Mouse (Mus musculus) frontal cortex, adult (tissue): ENCODE results near the gene H2-Ab1.
A peak's percentile ranks its signal among the peaks of the same experiment; 100 is the strongest.

Experiments used
- ATAC-seq: cut with Nextera tagmentation; 2 replicates; pipeline ENCODE4 v1.9.2; 2017; ENCODE audit warnings: mild to moderate bottlenecking, moderate library complexity, mixed read lengths; ENCODE audit not compliant: low TSS enrichment

H2-Ab1 gene

DNA sequence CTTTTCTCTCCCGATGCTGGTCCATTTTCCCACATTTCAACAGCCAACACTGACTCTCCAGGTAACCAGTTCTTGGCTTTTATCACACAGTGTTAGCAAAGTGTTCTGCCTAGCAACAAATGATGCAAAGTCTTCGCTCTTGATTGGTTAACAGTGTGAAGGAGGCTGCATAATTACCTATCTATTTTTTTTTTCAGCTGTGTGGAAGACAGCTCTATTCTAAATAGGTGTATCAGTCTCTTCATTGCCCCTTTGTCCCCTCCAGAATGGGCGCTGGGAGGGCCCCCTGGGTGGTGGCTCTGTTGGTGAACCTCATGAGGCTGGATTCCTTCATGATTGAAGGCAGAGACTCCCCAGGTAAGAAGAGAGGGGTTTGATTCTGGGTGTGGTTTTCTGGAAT, 18.8 kb upstream of the H2-Ab1 start, which contains the start of gene H2-Ob:
TSS of gene H2-Ob (plus strand) at position 198 of the 400 bp plus-strand sequence.
- peak; percentile 50; the same call in 1 of the 2 replicates for ATAC-seq

DNA sequence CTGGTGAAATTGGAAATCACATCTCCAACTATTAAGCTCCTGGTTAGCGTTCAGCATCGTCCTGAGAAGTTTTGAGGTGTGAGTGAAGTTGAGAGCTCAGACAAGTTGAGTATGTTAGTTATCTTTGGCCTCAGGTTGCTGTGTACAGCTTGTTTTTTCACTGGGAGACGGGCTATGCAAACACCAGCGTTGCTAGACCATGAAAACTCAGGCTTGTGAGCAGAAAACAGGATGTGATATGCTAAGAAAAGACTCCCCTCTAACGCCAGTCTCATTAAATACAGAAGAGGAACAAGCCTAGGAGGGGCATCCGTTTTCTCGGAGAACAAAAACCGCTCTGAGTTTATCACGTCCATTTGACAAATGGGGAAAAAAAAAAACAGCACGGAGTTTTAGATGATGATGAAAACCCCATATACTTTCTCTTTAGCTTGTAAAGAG, 17.9 kb upstream of the H2-Ab1 start:
- no peak for ATAC-seq

- ATAC-seq = no peak
These were observed 17.1 kb upstream of the H2-Ab1 start for GRCm38 (mm10) chr17:34240366-34240765.

DNA sequence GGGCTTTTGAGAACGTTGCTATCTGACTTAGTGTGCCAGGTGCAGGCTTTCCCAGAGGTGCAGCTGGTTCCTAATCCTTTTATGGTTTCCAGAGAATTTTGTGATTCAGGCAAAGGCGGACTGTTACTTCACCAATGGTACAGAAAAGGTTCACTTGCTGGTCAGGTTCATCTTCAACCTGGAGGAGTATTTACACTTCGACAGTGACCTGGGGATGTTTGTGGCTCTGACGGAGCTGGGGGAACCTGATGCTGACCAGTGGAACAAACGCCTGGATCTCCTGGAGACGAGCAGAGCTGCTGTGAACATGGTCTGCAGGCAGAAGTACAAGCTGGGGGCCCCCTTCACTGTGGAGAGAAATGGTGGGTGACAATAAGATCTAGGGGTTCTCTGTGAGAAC, 16.6 kb upstream of the H2-Ab1 start:
- no peak for ATAC-seq

DNA sequence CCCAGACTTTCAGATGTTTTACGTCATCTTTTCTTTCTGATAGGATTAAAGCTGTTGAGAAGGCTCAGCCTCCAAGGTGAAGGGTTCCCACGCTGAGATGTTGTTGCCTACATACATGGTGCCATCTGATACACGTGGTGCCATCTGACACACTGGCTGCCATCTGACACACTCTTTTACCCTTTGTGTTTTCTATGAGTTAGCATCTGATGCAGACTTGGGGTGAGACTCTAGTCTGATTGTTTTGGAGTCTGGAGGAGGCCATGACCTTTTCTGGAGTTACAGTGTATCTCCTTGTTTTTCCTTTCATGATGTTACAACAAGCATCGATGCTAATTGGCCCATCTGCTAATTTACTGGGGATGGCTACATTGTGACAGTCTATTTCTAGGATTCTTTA, 12.8 kb upstream of the H2-Ab1 start:
- ATAC-seq = no peak

DNA sequence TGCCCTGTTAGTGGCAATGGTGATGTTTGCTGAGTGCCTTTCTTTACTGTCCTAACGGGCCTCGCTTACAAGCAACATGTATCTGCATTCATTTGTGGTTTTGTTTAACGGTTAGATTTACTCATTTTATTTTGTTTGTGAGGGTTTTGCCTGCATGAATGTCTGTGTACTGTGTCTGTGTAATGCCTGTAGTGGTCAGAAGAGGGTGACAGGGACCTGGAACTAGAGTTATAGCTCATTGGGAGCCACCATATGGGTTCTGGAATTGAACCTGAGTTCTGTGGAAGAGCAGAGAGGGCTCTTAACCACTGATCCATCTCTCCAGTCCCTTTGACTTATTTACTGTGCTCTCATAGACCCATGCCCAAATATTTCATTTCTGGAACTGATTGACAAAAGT, 10.4 kb upstream of the H2-Ab1 start:
- no peak for ATAC-seq

DNA sequence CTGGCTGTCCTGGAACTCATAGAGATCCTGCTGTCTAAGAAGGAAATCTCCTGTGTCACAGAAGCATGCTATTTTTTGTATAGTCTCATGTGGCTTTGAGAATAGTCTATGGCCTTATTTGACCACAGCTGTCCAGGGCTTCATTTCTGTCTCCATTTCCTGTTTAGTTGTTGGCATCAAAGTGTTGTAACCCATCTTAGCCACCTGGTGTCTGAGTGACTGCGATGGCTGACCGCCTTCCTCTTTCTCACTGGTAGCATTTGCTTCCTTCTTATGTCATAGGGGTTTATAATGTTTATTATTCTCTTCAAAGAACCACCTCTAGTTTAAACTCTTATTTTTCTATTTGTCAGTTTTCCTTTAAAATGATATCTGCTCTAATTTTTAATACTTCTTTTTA, 8.7 kb upstream of the H2-Ab1 start:
- no peak for ATAC-seq

- no peak for ATAC-seq
These were observed 8.1 kb upstream of the H2-Ab1 start for GRCm38 (mm10) chr17:34249361-34249760.

GRCm38 (mm10) chr17:34249878-34250277, 7.6 kb upstream of the H2-Ab1 start:
- ATAC-seq = no peak

DNA sequence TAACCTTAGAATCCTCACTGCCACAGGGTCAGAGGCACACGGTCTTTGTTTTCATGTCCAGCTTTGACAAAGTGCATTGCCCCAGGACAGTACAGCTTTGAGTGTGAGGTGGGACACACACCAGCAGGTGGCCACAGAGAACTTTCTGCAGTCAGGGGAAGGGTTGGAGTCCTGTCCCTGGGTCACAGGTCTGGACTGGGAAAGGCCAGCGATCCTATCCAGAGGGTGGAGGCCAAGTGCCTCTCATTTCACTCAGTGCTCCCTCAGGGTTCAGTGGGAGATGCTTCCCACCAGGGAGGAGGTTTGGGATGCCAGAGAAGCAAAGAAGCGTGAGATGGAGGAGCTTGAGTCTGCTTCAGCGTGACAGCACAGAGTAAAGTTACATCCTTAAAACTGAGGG, 5.8 kb upstream of the H2-Ab1 start:
- ATAC-seq = no peak

- no peak for ATAC-seq
These were observed 988 bp upstream of the H2-Ab1 start for GRCm38 (mm10) chr17:34256501-34256900.

GRCm38 (mm10) chr17:34260551-34260950, 3.1 kb downstream of the H2-Ab1 start:
- ATAC-seq = no peak

DNA sequence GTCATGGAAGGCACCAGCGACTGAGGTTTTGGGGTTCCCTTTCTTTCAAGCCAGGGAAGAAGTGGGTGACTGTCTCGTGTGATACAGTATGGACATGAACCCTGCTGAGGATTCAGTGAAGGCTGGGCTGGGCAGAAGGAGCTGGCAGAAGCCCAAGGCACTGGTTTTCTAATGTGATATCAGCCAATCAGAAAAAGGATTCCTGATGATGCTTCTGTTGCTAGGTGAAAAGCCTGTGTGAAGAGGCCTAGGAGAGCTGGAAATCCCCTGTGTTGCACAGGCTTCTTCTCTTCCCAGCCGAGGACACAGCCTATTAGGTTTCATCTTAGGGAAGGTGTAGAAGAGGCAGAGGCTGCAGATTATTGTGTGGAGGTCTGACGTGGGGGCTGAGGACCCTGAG, 4.0 kb downstream of the H2-Ab1 start:
- ATAC-seq = peak; percentile 56; the same call in 1 of the 2 replicates

GRCm38 (mm10) chr17:34263068-34263467, 5.6 kb downstream of the H2-Ab1 start:
- ATAC-seq = peak; percentile 98

DNA sequence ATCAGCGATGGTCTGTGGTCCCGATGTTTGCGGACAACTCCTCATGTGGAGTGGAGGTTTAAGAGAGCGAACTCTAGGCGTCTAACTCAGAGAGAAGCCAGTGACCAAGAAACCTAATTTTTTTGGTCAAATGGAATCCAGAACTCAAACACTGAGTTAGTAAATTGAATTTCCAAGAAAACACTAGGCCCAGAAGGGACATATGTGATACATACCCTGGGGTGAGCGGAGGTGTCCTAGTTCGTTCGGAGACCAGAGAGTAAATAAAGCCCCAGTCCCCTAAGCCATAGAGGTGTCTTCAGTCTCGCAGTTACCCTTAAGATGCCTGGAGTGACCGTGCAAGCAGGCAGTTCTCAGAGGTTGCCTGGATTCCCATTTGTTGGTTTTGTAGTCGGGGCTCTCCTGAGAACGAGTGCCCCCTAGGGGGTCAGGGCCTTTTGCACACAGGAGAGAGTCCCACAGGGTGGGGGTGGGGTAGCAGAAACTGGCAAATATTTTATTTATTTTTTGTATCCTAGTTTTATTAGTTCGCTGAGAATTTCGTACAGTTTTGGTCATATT, 6.4 kb downstream of the H2-Ab1 start:
- ATAC-seq = no peak

DNA sequence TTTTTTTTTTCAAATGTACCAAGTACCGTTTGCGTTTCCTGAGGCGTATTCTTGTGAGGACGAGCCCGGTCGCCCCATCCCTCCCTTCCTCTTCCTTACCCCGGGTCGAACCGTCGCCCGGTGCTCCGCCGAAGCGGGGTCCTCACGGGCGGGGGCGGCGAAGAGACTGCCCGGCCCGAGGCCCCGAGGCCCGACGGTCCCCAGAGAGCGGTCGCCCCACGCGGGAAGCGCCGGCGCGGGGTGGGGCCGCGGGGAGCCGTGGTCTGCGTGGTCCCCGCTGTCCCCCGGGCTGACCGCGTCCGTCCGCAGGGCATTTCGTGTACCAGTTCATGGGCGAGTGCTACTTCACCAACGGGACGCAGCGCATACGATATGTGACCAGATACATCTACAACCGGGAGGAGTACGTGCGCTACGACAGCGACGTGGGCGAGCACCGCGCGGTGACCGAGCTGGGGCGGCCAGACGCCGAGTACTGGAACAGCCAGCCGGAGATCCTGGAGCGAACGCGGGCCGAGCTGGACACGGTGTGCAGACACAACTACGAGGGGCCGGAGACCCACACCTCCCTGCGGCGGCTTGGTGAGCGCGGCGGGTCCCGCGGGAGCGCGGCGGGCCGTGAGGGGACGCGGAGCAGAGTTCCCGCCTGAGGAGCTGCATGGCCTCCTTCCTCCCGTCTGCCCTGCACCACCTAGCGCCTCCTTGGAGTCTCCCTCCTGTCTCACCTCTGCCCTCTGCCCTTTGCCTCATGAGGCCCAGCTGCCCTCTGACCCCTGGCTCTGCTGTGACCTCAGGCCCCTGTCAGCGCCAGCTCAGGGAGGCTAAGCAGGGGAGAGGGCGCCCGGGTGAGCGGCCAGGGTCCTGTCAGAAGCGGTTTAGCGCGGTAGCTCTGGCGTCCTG, 7.2 kb downstream of the H2-Ab1 start:
- ATAC-seq = no peak

DNA sequence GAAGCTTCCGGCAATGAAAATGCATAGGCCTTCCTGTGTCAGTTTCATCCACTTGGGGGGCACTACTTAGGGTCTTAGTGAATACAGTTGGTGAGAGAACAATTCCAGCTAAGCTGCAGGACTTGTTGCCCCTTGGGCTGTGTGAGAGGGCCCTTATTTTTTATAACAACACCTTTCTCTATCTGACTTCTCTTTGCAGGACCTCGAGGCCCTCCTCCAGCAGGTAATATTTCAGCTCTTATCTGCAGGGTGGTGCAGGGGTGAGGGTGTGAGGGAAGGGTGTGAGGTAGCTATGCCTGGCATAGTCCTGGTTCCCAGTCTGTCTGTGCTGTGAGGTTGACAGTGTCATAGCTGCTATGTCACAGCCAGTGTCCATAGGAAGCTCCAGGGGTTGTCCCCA, 10.8 kb downstream of the H2-Ab1 start:
- no peak for ATAC-seq

DNA sequence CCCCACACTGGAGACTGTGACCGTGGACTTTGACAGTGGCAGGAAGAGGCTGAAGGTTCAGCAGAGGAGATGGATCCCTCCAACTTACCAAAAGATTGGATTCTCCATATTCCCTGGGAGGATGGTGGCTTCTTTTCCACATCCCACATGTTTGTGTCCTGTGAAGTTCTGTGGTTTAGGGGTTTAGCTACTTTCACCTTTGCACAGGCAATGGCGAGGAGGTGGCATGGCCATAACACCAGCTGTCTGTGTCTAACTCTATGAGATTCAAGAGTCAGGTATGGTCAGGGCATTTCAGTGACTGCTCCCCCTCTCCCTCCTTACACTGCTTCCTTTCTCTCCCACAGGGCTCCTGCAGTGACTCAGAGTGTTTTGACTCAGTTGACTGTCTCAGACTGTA, 11.3 kb downstream of the H2-Ab1 start:
- no peak for ATAC-seq

- no peak for ATAC-seq
These were observed 12.3 kb downstream of the H2-Ab1 start for GRCm38 (mm10) chr17:34269817-34270216.

DNA sequence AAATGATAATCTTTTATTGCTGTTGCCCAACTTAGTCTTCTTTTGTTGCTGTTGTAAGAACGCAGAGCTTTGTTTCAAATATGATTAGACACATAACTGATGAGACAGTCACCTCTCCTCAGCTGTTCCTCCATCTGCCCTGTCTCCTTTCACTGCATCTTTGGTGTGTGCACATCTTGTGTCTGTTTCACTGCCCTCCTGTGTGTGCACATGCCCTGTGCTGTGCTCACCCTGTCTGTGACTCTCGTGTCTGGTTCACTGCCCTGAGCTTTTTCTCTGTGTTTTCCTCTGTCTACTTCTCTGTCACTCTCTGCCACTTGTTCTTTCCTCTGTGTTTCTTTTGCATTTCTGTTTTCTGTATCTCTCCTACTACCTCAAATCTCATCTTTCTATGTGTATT, 12.7 kb downstream of the H2-Ab1 start:
- ATAC-seq = no peak

- ATAC-seq = no peak
These were observed 13.5 kb downstream of the H2-Ab1 start for GRCm38 (mm10) chr17:34270940-34271339.

DNA sequence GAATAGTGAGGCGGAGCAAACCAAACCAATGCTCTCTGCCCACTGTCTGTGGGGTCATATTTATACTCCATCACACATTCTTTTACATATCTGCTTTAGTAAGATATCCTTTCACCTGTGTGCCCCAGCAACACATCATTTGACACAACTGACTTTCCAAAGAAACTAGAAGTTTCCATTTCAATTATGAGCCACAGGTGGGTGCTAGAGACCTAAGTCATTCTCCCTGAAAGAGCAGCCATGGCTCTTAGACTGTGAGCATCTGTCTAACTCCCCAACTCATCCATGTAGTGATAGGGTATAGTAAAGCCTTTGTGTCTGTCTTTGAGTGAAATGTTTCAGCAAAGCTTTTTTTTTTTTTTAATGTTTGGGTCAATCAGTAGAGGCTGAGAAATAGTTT, 14.6 kb downstream of the H2-Ab1 start:
- no peak for ATAC-seq

GRCm38 (mm10) chr17:34280499-34281038, 23.1 kb downstream of the H2-Ab1 start:
- ATAC-seq = no peak
